Mouse (Mus musculus) liver, embryonic 16.5 days (tissue): ENCODE results near the gene Tgfbr2. TPM values are rescaled to one million over a fixed set of nuclear protein-coding genes. Genes with fewer than 3 reads are reported as not detected.

Experiments
- ATAC-seq: fragments of 200-750 bp; cut with Nextera tagmentation; 2 replicates; pipeline ENCODE4 v1.8.0; 2017; ENCODE audit warnings: low read depth, mild to moderate bottlenecking, moderate number of reproducible peaks, moderate library complexity
- H3K27ac ChIP-seq: fragments of 300-500 bp; sonication (generic); 2 replicates; pipeline ENCODE4 v1.5.1; 2014; ENCODE audit warnings: mild to moderate bottlenecking, low read length
- H3K27me3 ChIP-seq: fragments of 300-500 bp; sonication (generic); 2 replicates; pipeline ENCODE4 v1.6.1; 2014; ENCODE audit warnings: low read depth, low read length, mixed read lengths; ENCODE audit not compliant: control insufficient read depth, insufficient read depth
- H3K36me3 ChIP-seq: fragments of 300-500 bp; sonication (generic); 2 replicates; pipeline ENCODE4 v1.6.1; 2014; ENCODE audit warnings: mild to moderate bottlenecking; ENCODE audit not compliant: control insufficient read depth, insufficient read depth
- H3K4me1 ChIP-seq: fragments of 300-500 bp; sonication (generic); 2 replicates; pipeline ENCODE4 v1.6.1; 2014; ENCODE audit warnings: low read depth, low read length, mixed read lengths; ENCODE audit not compliant: control insufficient read depth
- H3K4me2 ChIP-seq: fragments of 300-500 bp; sonication (generic); 2 replicates; pipeline ENCODE4 v1.6.1; 2014; ENCODE audit warnings: low read depth, low read length, mixed read lengths
- H3K4me3 ChIP-seq: fragments of 300-500 bp; sonication (generic); 2 replicates; pipeline ENCODE4 v1.5.1; 2014; ENCODE audit warnings: low read depth, mild to moderate bottlenecking, low read length
- H3K9ac ChIP-seq: fragments of 300-500 bp; sonication (generic); 2 replicates; pipeline ENCODE4 v1.6.1; 2014; ENCODE audit warnings: low read depth, low read length
- H3K9me3 ChIP-seq: fragments of 300-500 bp; sonication (generic); replicated peaks from 2 replicates; pipeline ENCODE4 v1.6.1; 2016; ENCODE audit warnings: low read length; ENCODE audit not compliant: control insufficient read depth
- WGBS: fragments of 180-500 bp; shearing (Covaris S2); extraction: QIAGEN DNeasy Blood & Tissue Kit; methylation state at CpG from one replicate; pipeline ENCODE4 v1.1.7; 2014; ENCODE audit not compliant: insufficient replicate concordance; 5-methylcytosine and 5-hydroxymethylcytosine counted together
- polyA plus RNA-seq: library from polyadenylated mRNA; unstranded; fragments of >200 nt; fragmentation: Nextera tagmentation; extraction: Ambion mirVana; gene quantifications from 2 replicates; pipeline ENCODE4 v1.2.1, GENCODE M21; 2015

The Tgfbr2 gene
- polyA plus RNA-seq, 1 experiment from 2014 or later: 7.5 TPM

- ATAC-seq: no peak; the same call in 1 of the 2 replicates
- 49% methylated on average over 11 of the region's 11 CpGs for WGBS
- no peak overlapping the region for H3K27ac ChIP-seq
Measured at GRCm38 (mm10) chr9:116101842-116102241, 73.3 kb downstream of the Tgfbr2 start.

DNA sequence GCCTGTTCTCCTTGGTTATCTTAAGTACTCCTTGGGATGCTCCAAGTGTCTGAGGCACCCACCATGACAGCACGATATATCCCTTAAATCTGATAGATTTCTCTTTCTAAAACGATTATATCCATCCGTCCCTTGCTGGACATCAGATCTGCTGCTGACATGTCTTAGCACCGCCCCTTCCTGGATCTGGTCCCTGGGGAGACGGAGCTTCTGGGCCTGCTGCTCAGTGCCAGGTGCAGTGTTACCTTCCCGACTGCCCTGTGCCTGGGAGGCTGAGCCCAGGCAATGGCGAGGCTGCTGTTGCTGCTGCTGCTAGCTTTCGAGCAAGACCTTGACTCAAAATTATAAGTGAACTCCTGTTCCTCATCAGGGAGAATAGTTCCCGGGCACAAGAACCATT lies 75.1 kb downstream of the Tgfbr2 start:
- no peaks in the 10 kb centered on the region for H3K4me1 ChIP-seq
- H3K36me3 ChIP-seq: no peaks in the 10 kb centered on the region; the same call in 1 of the 2 replicates
- no peak overlapping the region for H3K4me2 ChIP-seq
- no peak overlapping the region for H3K9ac ChIP-seq
- no peaks in the 10 kb centered on the region for H3K27me3 ChIP-seq
- ATAC-seq: no peak
- 65% methylated on average over 9 of the region's 9 CpGs for WGBS
- H3K9me3 ChIP-seq: no peaks in the 10 kb centered on the region
- no peak overlapping the region for H3K4me3 ChIP-seq
- no peak overlapping the region for H3K27ac ChIP-seq

More at GRCm38 (mm10) chr9:116101842-116102241, 73.3 kb downstream of the Tgfbr2 start:
- Histone ChIP-seq H3K27me3 (no peaks in the 10 kb centered on the region), H3K9ac (no peak overlapping the region), H3K4me2 (no peak overlapping the region), H3K4me3 (no peak overlapping the region), H3K9me3 (no peaks in the 10 kb centered on the region), H3K4me1 (no peaks in the 10 kb centered on the region), H3K36me3 (no peaks in the 10 kb centered on the region; the same call in none of the 2 replicates)

- 75% methylated on average over 6 of the region's 6 CpGs for WGBS
- no peak overlapping the region for H3K4me2 ChIP-seq
- H3K27ac ChIP-seq: no peak overlapping the region
- no peak for ATAC-seq
- no peaks in the 10 kb centered on the region; the same call in 1 of the 2 replicates for H3K36me3 ChIP-seq
- H3K9ac ChIP-seq: no peak overlapping the region
- H3K4me1 ChIP-seq: no peaks in the 10 kb centered on the region
- H3K9me3 ChIP-seq: no peaks in the 10 kb centered on the region
- no peak overlapping the region for H3K4me3 ChIP-seq
- no peaks in the 10 kb centered on the region for H3K27me3 ChIP-seq
Measured at GRCm38 (mm10) chr9:116099596-116099993, 75.6 kb downstream of the Tgfbr2 start.

DNA sequence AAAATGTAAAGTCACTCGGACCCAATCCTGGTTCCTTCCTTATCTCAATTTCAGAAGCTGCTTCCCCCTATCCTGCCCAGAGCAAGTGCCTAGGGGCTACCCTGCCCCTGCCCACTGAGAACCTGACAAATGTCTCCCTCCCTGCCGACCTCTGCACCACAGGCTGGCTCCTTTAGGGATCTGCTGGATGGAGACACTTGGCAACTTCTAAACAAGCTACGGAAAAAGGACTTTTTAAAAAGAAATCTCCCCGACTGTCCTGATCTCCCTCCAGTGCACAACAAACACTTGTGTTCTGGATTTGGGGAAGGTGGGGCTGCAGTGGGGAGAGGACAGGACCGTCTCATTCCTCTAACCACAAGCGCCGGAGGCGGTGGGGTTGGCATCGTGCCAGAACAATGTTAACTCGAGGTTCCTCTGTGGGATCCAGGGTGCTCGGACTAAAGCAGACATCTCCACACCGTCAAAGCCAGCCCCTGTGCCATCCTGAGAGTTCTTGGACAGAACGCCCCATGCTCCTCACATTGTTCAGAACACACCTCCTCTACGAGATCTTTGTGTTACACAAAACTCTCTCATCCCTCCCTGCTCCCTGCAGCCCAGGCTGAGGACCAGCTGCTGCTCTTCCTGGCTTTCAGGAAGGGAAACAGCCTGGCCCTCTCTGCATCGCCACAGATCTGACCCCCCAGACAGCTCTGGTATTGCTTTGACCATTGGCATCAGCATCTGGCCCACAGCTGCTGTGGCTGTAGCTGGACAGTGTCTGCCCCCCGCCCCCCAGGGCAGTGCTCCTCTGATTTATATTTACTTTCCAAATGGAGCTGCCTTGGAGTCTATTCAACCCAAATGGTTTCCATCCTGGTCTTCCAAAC lies 76.2 kb downstream of the Tgfbr2 start:
- H3K27ac ChIP-seq: no peak overlapping the region
- no peaks in the 10 kb centered on the region for H3K4me1 ChIP-seq
- no peaks in the 10 kb centered on the region for H3K9me3 ChIP-seq
- no peaks in the 10 kb centered on the region for H3K27me3 ChIP-seq
- no peak for ATAC-seq
- H3K4me2 ChIP-seq: no peak overlapping the region
- 59% methylated on average over 16 of the region's 16 CpGs for WGBS
- no peak overlapping the region for H3K9ac ChIP-seq
- no peaks in the 10 kb centered on the region; the same call in 1 of the 2 replicates for H3K36me3 ChIP-seq
- no peak overlapping the region for H3K4me3 ChIP-seq

- H3K9ac ChIP-seq: no peak overlapping the region
- H3K4me3 ChIP-seq: no peak overlapping the region
- WGBS: 61% methylated on average over 5 of the region's 5 CpGs
- no peak overlapping the region for H3K27ac ChIP-seq
- no peak for ATAC-seq
- no peaks in the 10 kb centered on the region for H3K27me3 ChIP-seq
- H3K4me2 ChIP-seq: no peak overlapping the region
- no peaks in the 10 kb centered on the region for H3K4me1 ChIP-seq
- H3K36me3 ChIP-seq: no peaks in the 10 kb centered on the region
- no peaks in the 10 kb centered on the region for H3K9me3 ChIP-seq
Measured at GRCm38 (mm10) chr9:116091921-116092320, 83.2 kb downstream of the Tgfbr2 start.

DNA sequence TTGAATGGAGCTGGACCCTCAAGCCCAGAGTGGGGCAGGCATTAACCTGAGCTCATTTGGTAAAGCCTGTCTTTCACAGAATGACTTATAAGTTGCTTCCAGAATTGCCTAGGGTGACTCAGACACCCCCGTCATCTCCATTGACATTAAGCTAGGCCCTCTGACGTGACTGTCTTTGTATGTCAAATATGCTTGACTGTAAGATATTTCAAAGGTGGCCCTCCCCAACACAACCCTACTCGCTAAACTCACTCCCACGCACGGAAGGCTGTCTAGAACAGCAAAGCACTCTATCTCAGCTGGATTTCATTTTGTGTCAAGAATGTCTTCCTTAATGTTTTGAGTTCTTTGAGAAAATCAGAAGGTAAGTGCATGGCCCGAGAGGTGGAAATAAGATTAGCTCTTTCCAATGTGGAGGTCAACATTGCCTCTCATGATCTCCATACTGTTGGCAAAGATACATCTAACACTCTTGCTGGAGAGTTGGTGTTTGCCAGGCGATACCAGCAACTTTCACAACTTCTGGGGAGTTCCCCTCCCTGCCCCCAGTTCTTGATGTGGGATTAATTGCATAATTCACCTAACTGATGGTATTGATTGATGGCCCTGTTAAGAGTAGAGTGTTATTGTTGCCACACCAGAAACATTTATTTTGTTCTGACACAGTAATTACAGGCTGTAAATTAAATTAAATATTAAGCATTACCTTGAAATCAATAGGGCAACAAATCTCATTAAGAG lies 83.9 kb downstream of the Tgfbr2 start:
- ATAC-seq: no peak
- WGBS: 70% methylated on average over 7 of the region's 7 CpGs
- Histone ChIP-seq H3K27ac (no peak overlapping the region), H3K9ac (no peak overlapping the region), H3K4me3 (no peak overlapping the region), H3K36me3 (no peaks in the 10 kb centered on the region), H3K4me1 (no peaks in the 10 kb centered on the region), H3K4me2 (no peak overlapping the region), H3K27me3 (no peaks in the 10 kb centered on the region), H3K9me3 (no peaks in the 10 kb centered on the region)

GRCm38 (mm10) chr9:116090296-116090695 lies 84.9 kb downstream of the Tgfbr2 start:
- Histone ChIP-seq H3K27ac (no peak overlapping the region), H3K27me3 (no peaks in the 10 kb centered on the region), H3K36me3 (no peaks in the 10 kb centered on the region), H3K4me1 (no peaks in the 10 kb centered on the region), H3K9me3 (no peaks in the 10 kb centered on the region), H3K9ac (no peak overlapping the region), H3K4me2 (no peak overlapping the region), H3K4me3 (no peak overlapping the region)
- 76% methylated on average over 9 of the region's 9 CpGs for WGBS
- ATAC-seq: no peak

- Histone ChIP-seq H3K4me1 (no peaks in the 10 kb centered on the region; the same call in 1 of the 2 replicates), H3K9me3 (no peaks in the 10 kb centered on the region), H3K27me3 (no peaks in the 10 kb centered on the region), H3K4me2 (no peak overlapping the region), H3K4me3 (no peak overlapping the region), H3K36me3 (no peaks in the 10 kb centered on the region), H3K9ac (no peak overlapping the region), H3K27ac (no peak overlapping the region)
- 69% methylated on average over 9 of the region's 9 CpGs for WGBS
- no peak for ATAC-seq
Measured at GRCm38 (mm10) chr9:116088912-116089311, 86.2 kb downstream of the Tgfbr2 start.

GRCm38 (mm10) chr9:116087880-116088279 lies 87.3 kb downstream of the Tgfbr2 start:
- WGBS: 25% methylated on average over 5 of the region's 5 CpGs
- Histone ChIP-seq H3K36me3 (no peaks in the 10 kb centered on the region), H3K9me3 (no peaks in the 10 kb centered on the region), H3K27ac (no peak overlapping the region), H3K9ac (no peak overlapping the region), H3K4me3 (no peak overlapping the region), H3K4me1 (no peaks in the 10 kb centered on the region; the same call in 1 of the 2 replicates), H3K4me2 (no peak overlapping the region), H3K27me3 (no peaks in the 10 kb centered on the region)
- ATAC-seq: no peak
